Mouse (Mus musculus): ENCODE measurements around the gene Rnh1. TPM values are rescaled to one million over a fixed set of nuclear protein-coding genes. Genes with fewer than 3 reads are reported as not detected.
A peak's percentile ranks its signal among the peaks of the same experiment; 100 is the strongest.

The Rnh1 gene
- polyA plus RNA-seq, 1 experiment from 2014 or later = 54.7 TPM

DNA sequence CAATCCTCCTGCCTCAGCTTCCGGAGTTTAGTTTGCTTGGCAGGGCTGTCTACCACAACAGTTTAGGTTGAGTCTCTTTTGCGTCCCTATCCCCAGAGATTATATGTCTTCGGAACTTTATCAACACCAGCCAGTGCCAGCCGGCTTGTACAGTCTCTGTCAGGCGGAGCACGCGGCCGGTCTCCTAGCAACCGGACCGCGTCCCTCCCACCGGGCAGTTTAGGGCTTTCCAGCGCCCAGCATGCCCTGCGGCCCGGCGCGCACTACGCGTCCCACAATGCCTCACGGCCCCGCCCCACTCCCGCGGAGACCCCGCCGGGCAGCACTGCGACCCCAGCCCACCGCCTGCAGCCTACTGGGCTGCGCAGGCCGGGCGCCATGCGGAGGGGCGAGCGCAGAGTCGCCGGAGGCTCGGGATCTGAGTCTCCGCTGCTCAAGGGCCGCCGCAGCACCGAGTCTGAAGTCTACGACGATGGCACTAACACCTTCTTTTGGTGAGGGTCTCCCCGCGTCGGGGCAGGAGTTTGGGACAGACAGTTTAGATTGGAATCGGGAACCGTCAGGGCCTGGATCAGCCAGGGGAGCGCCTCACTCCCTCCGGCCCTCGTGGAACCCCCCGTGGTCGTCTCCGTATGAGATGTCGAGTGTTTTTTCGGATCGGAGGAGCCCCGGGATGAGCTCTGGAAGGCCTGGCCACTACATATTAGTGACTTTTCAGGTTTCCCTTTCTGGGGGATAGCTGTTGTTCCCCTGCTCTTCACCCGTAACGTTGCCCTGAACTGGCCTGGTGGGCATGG lies 41.4 kb downstream of the Rnh1 start:
- peaks cover 9% of the 10 kb centered on the region for H3K4me1 ChIP-seq (ENCODE audit: control insufficient read depth, insufficient read depth, low read length)
- DNase-seq (ENCODE audit: low spot score) (peak; percentile 97), ATAC-seq (peak; percentile 100)
- WGBS = under 1% methylated on average over 59 of the region's 59 CpGs
- peak overlapping the region; percentile 85 for H3K4me3 ChIP-seq (ENCODE audit: low read depth, low read length)
- H3K36me3 ChIP-seq (ENCODE audit: control insufficient read depth, insufficient read depth, low read length) = peaks cover 13% of the 10 kb centered on the region
- no peaks in the 10 kb centered on the region for H3K27me3 ChIP-seq (replicated peaks; ENCODE audit: control insufficient read depth, insufficient read depth, low read length)
- H3K27ac ChIP-seq (ENCODE audit: low read depth, low read length) = peak overlapping the region; percentile 58; the same call in 1 of the 2 replicates
- no peaks in the 10 kb centered on the region for H3K9me3 ChIP-seq (replicated peaks; ENCODE audit: control insufficient read depth, low read length)
- H3K9ac ChIP-seq (ENCODE audit: low read length) = peak overlapping the region; percentile 96
- H3K4me2 ChIP-seq (ENCODE audit: low read length) = peak overlapping the region; percentile 88

- no peaks in the 10 kb centered on the region for H3K9me3 ChIP-seq (replicated peaks; ENCODE audit: control insufficient read depth, low read length)
- H3K36me3 ChIP-seq (ENCODE audit: control insufficient read depth, insufficient read depth, low read length) = no peaks in the 10 kb centered on the region
- H3K4me3 ChIP-seq (ENCODE audit: low read depth, low read length) = peak overlapping the region; percentile 46
- no peaks in the 10 kb centered on the region for H3K27me3 ChIP-seq (replicated peaks; ENCODE audit: control insufficient read depth, insufficient read depth, low read length)
- H3K4me1 ChIP-seq (ENCODE audit: control insufficient read depth, insufficient read depth, low read length) = no peaks in the 10 kb centered on the region
- peak overlapping the region; percentile 59 for H3K4me2 ChIP-seq (ENCODE audit: low read length)
- DNase-seq (ENCODE audit: low spot score) (no peak), ATAC-seq (no peak)
- H3K9ac ChIP-seq (ENCODE audit: low read length) = peak overlapping the region; percentile 72
- 3% methylated on average over 15 of the region's 15 CpGs for WGBS
- H3K27ac ChIP-seq (ENCODE audit: low read depth, low read length) = peak overlapping the region; percentile 74
Observed at GRCm38 (mm10) chr7:141123517-141123856, 49.2 kb downstream of the Rnh1 start.

- WGBS = 2% methylated on average over 29 of the region's 29 CpGs
- H3K27ac ChIP-seq (ENCODE audit: low read depth, low read length) = peak overlapping the region; percentile 74
- peak overlapping the region; percentile 59 for H3K4me2 ChIP-seq (ENCODE audit: low read length)
- no peaks in the 10 kb centered on the region for H3K4me1 ChIP-seq (ENCODE audit: control insufficient read depth, insufficient read depth, low read length)
- ATAC-seq (peak; percentile 96), DNase-seq (ENCODE audit: low spot score) (peak; percentile 91)
- H3K9me3 ChIP-seq (replicated peaks; ENCODE audit: control insufficient read depth, low read length) = no peaks in the 10 kb centered on the region
- peak overlapping the region; percentile 46 for H3K4me3 ChIP-seq (ENCODE audit: low read depth, low read length)
- peak overlapping the region; percentile 72 for H3K9ac ChIP-seq (ENCODE audit: low read length)
- H3K27me3 ChIP-seq (replicated peaks; ENCODE audit: control insufficient read depth, insufficient read depth, low read length) = no peaks in the 10 kb centered on the region
- no peaks in the 10 kb centered on the region for H3K36me3 ChIP-seq (ENCODE audit: control insufficient read depth, insufficient read depth, low read length)
Observed at GRCm38 (mm10) chr7:141122689-141123516, 49.8 kb downstream of the Rnh1 start.

GRCm38 (mm10) chr7:141122245-141122644 lies 50.4 kb downstream of the Rnh1 start, which contains the start of gene Ptdss2:
Gene Ptdss2 (plus strand): TSS chr7:141122382.
- peak; percentile 14 for DNase-seq (ENCODE audit: low spot score)
- WGBS = 59% methylated on average over 14 of the region's 14 CpGs

GRCm38 (mm10) chr7:141121051-141121531 lies 51.6 kb downstream of the Rnh1 start:
- H3K27me3 ChIP-seq (replicated peaks; ENCODE audit: control insufficient read depth, insufficient read depth, low read length) = no peaks in the 10 kb centered on the region
- DNase-seq (ENCODE audit: low spot score) = no peak
- ATAC-seq = no peak
- no peak overlapping the region for H3K27ac ChIP-seq (ENCODE audit: low read depth, low read length)
- H3K4me1 ChIP-seq (ENCODE audit: control insufficient read depth, insufficient read depth, low read length) = no peaks in the 10 kb centered on the region
- no peaks in the 10 kb centered on the region for H3K9me3 ChIP-seq (replicated peaks; ENCODE audit: control insufficient read depth, low read length)
- no peak overlapping the region for H3K4me3 ChIP-seq (ENCODE audit: low read depth, low read length)
- no peak overlapping the region for H3K4me2 ChIP-seq (ENCODE audit: low read length)
- 80% methylated on average over 5 of the region's 5 CpGs for WGBS
- no peaks in the 10 kb centered on the region for H3K36me3 ChIP-seq (ENCODE audit: control insufficient read depth, insufficient read depth, low read length)
- H3K9ac ChIP-seq (ENCODE audit: low read length) = no peak overlapping the region

More at GRCm38 (mm10) chr7:141122245-141122644, 50.4 kb downstream of the Rnh1 start, which contains the start of gene Ptdss2:
- ATAC-seq = no peak
- peak within 1 kb of the TSS; percentile 72 for H3K9ac ChIP-seq (ENCODE audit: low read length)
- H3K4me1 ChIP-seq (ENCODE audit: control insufficient read depth, insufficient read depth, low read length) = no peaks in the 10 kb centered on the region
- H3K4me3 ChIP-seq (ENCODE audit: low read depth, low read length) = peak within 1 kb of the TSS; percentile 46
- H3K27me3 ChIP-seq (replicated peaks; ENCODE audit: control insufficient read depth, insufficient read depth, low read length) = no peaks in the 10 kb centered on the region
- peak within 1 kb of the TSS; percentile 59 for H3K4me2 ChIP-seq (ENCODE audit: low read length)
- no peaks in the 10 kb centered on the region for H3K36me3 ChIP-seq (ENCODE audit: control insufficient read depth, insufficient read depth, low read length)
- peak within 1 kb of the TSS; percentile 74 for H3K27ac ChIP-seq (ENCODE audit: low read depth, low read length)
- no peaks in the 10 kb centered on the region for H3K9me3 ChIP-seq (replicated peaks; ENCODE audit: control insufficient read depth, low read length)

DNA sequence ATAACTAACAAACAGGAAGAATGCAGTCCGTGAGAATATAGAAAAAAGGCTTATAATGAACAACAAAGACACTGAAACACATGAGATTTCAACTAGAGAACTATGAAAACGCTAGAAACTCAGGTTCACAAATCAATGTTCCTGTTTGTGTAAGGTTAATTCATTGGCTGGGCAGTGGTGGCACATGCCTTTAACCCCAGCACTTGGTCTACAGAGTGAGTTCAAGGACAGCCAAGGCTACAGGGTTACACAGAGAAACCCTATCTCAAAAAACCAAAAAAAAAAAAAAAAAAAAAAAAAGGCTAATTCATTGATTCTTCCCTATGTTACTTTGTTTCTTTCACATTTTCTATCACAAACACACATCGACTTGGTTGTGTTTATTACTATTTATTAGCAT lies 52.1 kb downstream of the Rnh1 start:
- no peak overlapping the region for H3K4me3 ChIP-seq (ENCODE audit: low read depth, low read length)
- no peaks in the 10 kb centered on the region for H3K4me1 ChIP-seq (ENCODE audit: control insufficient read depth, insufficient read depth, low read length)
- 89% methylated on average over 3 of the region's 3 CpGs for WGBS
- no peak for ATAC-seq
- H3K27me3 ChIP-seq (replicated peaks; ENCODE audit: control insufficient read depth, insufficient read depth, low read length) = no peaks in the 10 kb centered on the region
- H3K9ac ChIP-seq (ENCODE audit: low read length) = no peak overlapping the region
- no peak overlapping the region for H3K4me2 ChIP-seq (ENCODE audit: low read length)
- H3K27ac ChIP-seq (ENCODE audit: low read depth, low read length) = no peak overlapping the region
- DNase-seq (ENCODE audit: low spot score) = no peak
- no peaks in the 10 kb centered on the region for H3K36me3 ChIP-seq (ENCODE audit: control insufficient read depth, insufficient read depth, low read length)
- H3K9me3 ChIP-seq (replicated peaks; ENCODE audit: control insufficient read depth, low read length) = no peaks in the 10 kb centered on the region

- WGBS = 67% methylated on average over 3 of the region's 3 CpGs
- Histone ChIP-seq H3K4me3 (ENCODE audit: low read depth, low read length) (no peak overlapping the region), H3K27ac (ENCODE audit: low read depth, low read length) (no peak overlapping the region), H3K4me2 (ENCODE audit: low read length) (no peak overlapping the region), H3K27me3 (replicated peaks; ENCODE audit: control insufficient read depth, insufficient read depth, low read length) (no peaks in the 10 kb centered on the region), H3K36me3 (ENCODE audit: control insufficient read depth, insufficient read depth, low read length) (no peaks in the 10 kb centered on the region), H3K9ac (ENCODE audit: low read length) (no peak overlapping the region), H3K4me1 (ENCODE audit: control insufficient read depth, insufficient read depth, low read length) (no peaks in the 10 kb centered on the region), H3K9me3 (replicated peaks; ENCODE audit: control insufficient read depth, low read length) (no peaks in the 10 kb centered on the region)
- DNase-seq (ENCODE audit: low spot score) = peak; percentile 17
- no peak for ATAC-seq
Observed at GRCm38 (mm10) chr7:141119487-141119886, 53.2 kb downstream of the Rnh1 start.

- 16% methylated on average over 9 of the region's 9 CpGs for WGBS
- Histone ChIP-seq H3K27me3 (replicated peaks; ENCODE audit: control insufficient read depth, insufficient read depth, low read length) (no peaks in the 10 kb centered on the region), H3K9me3 (replicated peaks; ENCODE audit: control insufficient read depth, low read length) (no peaks in the 10 kb centered on the region), H3K4me1 (ENCODE audit: control insufficient read depth, insufficient read depth, low read length) (no peaks in the 10 kb centered on the region), H3K4me2 (ENCODE audit: low read length) (no peak within 1 kb of the TSS), H3K4me3 (ENCODE audit: low read depth, low read length) (no peak within 1 kb of the TSS), H3K36me3 (ENCODE audit: control insufficient read depth, insufficient read depth, low read length) (no peaks in the 10 kb centered on the region), H3K27ac (ENCODE audit: low read depth, low read length) (no peak within 1 kb of the TSS), H3K9ac (ENCODE audit: low read length) (no peak within 1 kb of the TSS)
- no peak for DNase-seq (ENCODE audit: low spot score)
- no peak for ATAC-seq
Observed at GRCm38 (mm10) chr7:141117636-141118035, 55.0 kb downstream of the Rnh1 start, which contains the start of gene Ano9. Gene Ano9 (minus strand): TSS chr7:141117806.
